Mouse (Mus musculus) MEL (cell line): Measurements from ENCODE around the gene Adad1. TPM values are rescaled to one million over a fixed set of nuclear protein-coding genes. Genes with fewer than 3 reads are reported as not detected.

Experiments
- DNase-seq: peaks from one replicate; pipeline ENCODE4 v3.0.0; 2011; ENCODE audit warnings: low read depth, low spot score
- H3K27ac ChIP-seq: 2 replicates; pipeline ENCODE4 v1.5.1; 2012; ENCODE audit warnings: low read depth, mild to moderate bottlenecking, control low read depth, low read length, moderate library complexity; ENCODE audit not compliant: control insufficient read depth
- H3K27me3 ChIP-seq, 2 experiments: fragments of 150-350 bp in 1 of 2; sonication (generic) in 1 of 2; 2 replicates each; pipeline ENCODE4 v1.6.1; 2012; ENCODE audit warnings: low read length in 2 of 2, mild to moderate bottlenecking in 2 of 2, improper control_type of control experiment in 1 of 2, moderate library complexity in 1 of 2; ENCODE audit not compliant: insufficient read depth in 2 of 2, control insufficient read depth in 1 of 2
- H3K36me3 ChIP-seq, 2 experiments: 2 replicates each; pipeline ENCODE4 v1.6.1; 2012 to 2014; ENCODE audit warnings: low read length in 2 of 2, improper control_type of control experiment in 1 of 2, inconsistent platforms in 1 of 2, mild to moderate bottlenecking in 1 of 2; ENCODE audit not compliant: insufficient read depth in 2 of 2, control insufficient read depth in 1 of 2
- H3K4me1 ChIP-seq, 2 experiments: fragments of 150-350 bp in 1 of 2; sonication (generic) in 1 of 2; 2 replicates each; pipeline ENCODE4 v1.6.1; 2012; ENCODE audit warnings: low read length in 2 of 2, improper control_type of control experiment in 1 of 2, mild to moderate bottlenecking in 1 of 2; ENCODE audit not compliant: insufficient read depth in 2 of 2, control insufficient read depth in 1 of 2
- H3K4me3 ChIP-seq, 2 experiments: fragments of 150-350 bp in 1 of 2; sonication (generic) in 1 of 2; 2 replicates each; pipeline ENCODE4 v1.5.1; 2012; ENCODE audit warnings: low read depth in 2 of 2, low read length in 2 of 2, mild to moderate bottlenecking in 2 of 2, moderate library complexity in 2 of 2, control low read depth in 1 of 2, improper control_type of control experiment in 1 of 2; ENCODE audit not compliant: control insufficient read depth in 1 of 2, insufficient read depth in 1 of 2
- H3K79me2 ChIP-seq: 2 replicates; pipeline ENCODE4 v1.6.1; 2012; ENCODE audit warnings: mild to moderate bottlenecking, low read length, moderate library complexity; ENCODE audit not compliant: control insufficient read depth, poor library complexity, insufficient read depth
- H3K9ac ChIP-seq: 2 replicates; pipeline ENCODE4 v1.6.1; 2012; ENCODE audit warnings: low read depth, mild to moderate bottlenecking, control low read depth, low read length, moderate library complexity; ENCODE audit not compliant: control insufficient read depth, poor library complexity, severe bottlenecking
- H3K9me3 ChIP-seq: fragments of 150-350 bp; sonication (generic); replicated peaks from 2 replicates; pipeline ENCODE4 v1.6.1; 2012; ENCODE audit warnings: mild to moderate bottlenecking, low read length, improper control_type of control experiment, moderate library complexity; ENCODE audit not compliant: insufficient read depth
- BHLHE40 ChIP-seq: IDR thresholded peaks from 2 replicates; pipeline ENCODE4 v1.6.1; 2012; ENCODE audit warnings: low read depth, mild to moderate bottlenecking, inconsistent platforms, low read length, improper control_type of control experiment, borderline replicate concordance
- CTCF ChIP-seq, 3 experiments: IDR thresholded peaks in 2 of 3; conservative IDR thresholded peaks in 1 of 3; 2 replicates each; pipeline ENCODE4 v1.5.1; 2011 to 2012; ENCODE audit warnings: low read length in 3 of 3, low read depth in 2 of 3, mild to moderate bottlenecking in 2 of 3, improper control_type of control experiment in 1 of 3, inconsistent platforms in 1 of 3, mixed read lengths in 1 of 3, moderate library complexity in 1 of 3; ENCODE audit not compliant: control insufficient read depth in 1 of 3, insufficient read depth in 1 of 3, poor library complexity in 1 of 3, severe bottlenecking in 1 of 3
- ELF1 ChIP-seq: IDR thresholded peaks from 2 replicates; pipeline ENCODE4 v1.6.1; 2014; ENCODE audit warnings: low read depth, mild to moderate bottlenecking, inconsistent platforms, low read length, improper control_type of control experiment, moderate library complexity
- EP300 ChIP-seq, 2 experiments: IDR thresholded peaks; 2 replicates each; pipeline ENCODE4 v1.6.1; 2011; ENCODE audit warnings: improper control_type of control experiment in 2 of 2, low read length in 2 of 2, low read depth in 1 of 2, mild to moderate bottlenecking in 1 of 2
- ETS1 ChIP-seq: IDR thresholded peaks from 2 replicates; pipeline ENCODE4 v1.6.1; 2012; ENCODE audit warnings: low read depth, mild to moderate bottlenecking, inconsistent platforms, low read length, improper control_type of control experiment, moderate library complexity
- GATA1 ChIP-seq: IDR thresholded peaks from 2 replicates; pipeline ENCODE4 v1.6.1; 2011; ENCODE audit warnings: low read depth, low read length, improper control_type of control experiment
- JUND ChIP-seq: IDR thresholded peaks from 2 replicates; pipeline ENCODE4 v1.6.1; 2011; ENCODE audit warnings: low read depth, mild to moderate bottlenecking, improper control_type of control experiment, low read length
- KAT2A ChIP-seq: conservative IDR thresholded peaks from 2 replicates; pipeline ENCODE4 v1.6.1; 2012; ENCODE audit warnings: low read depth, low read length, improper control_type of control experiment, inconsistent platforms
- MAFK ChIP-seq: IDR thresholded peaks from 2 replicates; pipeline ENCODE4 v1.6.1; 2011; ENCODE audit warnings: low read depth, mild to moderate bottlenecking, low read length, improper control_type of control experiment, borderline replicate concordance
- POLR2AphosphoS2 ChIP-seq: IDR thresholded peaks from 2 replicates; pipeline ENCODE4 v1.6.1; 2011; ENCODE audit warnings: low read length, improper control_type of control experiment
- SMC3 ChIP-seq: IDR thresholded peaks from 2 replicates; pipeline ENCODE4 v1.6.1; 2011; ENCODE audit warnings: low read depth, low read length, improper control_type of control experiment
- TAL1 ChIP-seq: IDR thresholded peaks from 2 replicates; pipeline ENCODE4 v1.6.1; 2012; ENCODE audit warnings: mild to moderate bottlenecking, inconsistent platforms, low read length, moderate library complexity, mixed read lengths
- USF1 ChIP-seq: IDR thresholded peaks from 2 replicates; pipeline ENCODE4 v1.6.1; 2014; ENCODE audit warnings: low read depth, mild to moderate bottlenecking, inconsistent platforms, low read length, improper control_type of control experiment, moderate library complexity
- ZMIZ1 ChIP-seq: IDR thresholded peaks from 2 replicates; pipeline ENCODE4 v1.6.1; 2012; ENCODE audit warnings: low read depth, mild to moderate bottlenecking, inconsistent platforms, low read length, improper control_type of control experiment, moderate library complexity
- polyA plus RNA-seq, 2 experiments: library from polyadenylated mRNA; stranded (reverse) in 1 of 2; unstranded in 1 of 2; fragments of >175 nt in 1 of 2; fragments of >200 nt in 1 of 2; gene quantifications; 2 replicates each; pipeline versions ENCODE4 v1.2.1 to v1.2.4; 2012; ENCODE audit warnings: low replicate concordance in 2 of 2, low read depth in 1 of 2; ENCODE audit not compliant: insufficient read length in 2 of 2, insufficient read depth in 1 of 2, missing spikeins in 1 of 2
- total RNA-seq: library from RNA; depleted of rRNA; stranded (reverse); fragments of 300-350 nt; gene quantifications from 2 replicates; pipeline ENCODE4 v1.2.3, GENCODE M21; 2012; rRNA removed

Gene Adad1
- total and polyA plus RNA-seq, 3 experiments: not detected

DNA sequence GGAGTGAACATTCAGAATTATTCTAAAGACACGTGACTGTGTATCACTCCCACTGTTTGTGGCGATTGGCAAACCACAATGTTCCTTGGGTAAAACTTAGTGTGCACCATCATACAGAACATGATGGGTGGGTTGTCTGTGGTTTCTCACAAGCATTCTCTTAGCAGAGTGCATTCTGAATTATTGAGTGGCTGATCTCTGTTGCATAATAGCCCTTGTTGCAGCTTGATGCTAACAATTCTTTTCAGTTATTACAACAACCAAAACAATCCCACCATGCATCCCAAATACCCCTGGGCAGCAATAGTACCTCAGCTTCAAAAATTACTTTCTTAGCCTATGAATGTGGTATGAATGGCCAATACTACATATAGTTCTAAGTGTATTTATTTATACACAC is 106.0 kb downstream of the Adad1 start:
- H3K9ac ChIP-seq: no peak overlapping the region

More for the DNA sequence above, 106.0 kb downstream of the Adad1 start:
- peaks cover 0 to under 1% of the 10 kb centered on the region in 2 experiments; a peak in 1 of 4 replicates for H3K27me3 ChIP-seq
- peaks cover 0 to 5% of the 10 kb centered on the region in 2 experiments; a peak in 2 of 4 replicates for H3K36me3 ChIP-seq
- no peaks in the 10 kb centered on the region for H3K79me2 ChIP-seq
- peaks cover 0 to 5% of the 10 kb centered on the region in 2 experiments; a peak in 1 of 4 replicates for H3K4me1 ChIP-seq
- H3K27ac ChIP-seq: no peak overlapping the region
- H3K9me3 ChIP-seq: no peaks in the 10 kb centered on the region
- no peak overlapping the region for H3K4me3 ChIP-seq
- DNase-seq: no peak
- TF ChIP-seq POLR2AphosphoS2 (no peak), GATA1 (no peak), TAL1 (no peak), MAFK (no peak), ZMIZ1 (no peak), ELF1 (no peak), KAT2A (no peak), SMC3 (no peak), CTCF (IDR thresholded peaks at IDR 0.05 in 2 of 3, conservative IDR thresholded peaks at IDR 0.05 in 1 of 3; ENCODE audit: control insufficient read depth in 1 of 3, insufficient read depth in 1 of 3, low read depth in 2 of 3, low read length in 3 of 3, poor library complexity in 1 of 3, severe bottlenecking in 1 of 3) (no peak), BHLHE40 (no peak), USF1 (no peak), ETS1 (no peak), JUND (no peak), EP300 (IDR thresholded peaks at IDR 0.05; ENCODE audit: low read depth in 1 of 2, low read length in 2 of 2) (no peak)

Other genes starting within 250 kb of the Adad1 start
- gene 4932438A13Rik, start 200.4 kb upstream of the Adad1 start, total RNA-seq: 11.7 and 12.6 TPM in 2 replicates
- 100 to 1,000 TPM in 1 of 2 experiments, 10 to 100 TPM in 1; 14.3 to 102 TPM for gene 4932438A13Rik, start 200.4 kb upstream of the Adad1 start, polyA plus RNA-seq
- not detected in 2 replicates for gene Il2, start 62.4 kb downstream of the Adad1 start, total RNA-seq
- not detected for gene Il2, start 62.4 kb downstream of the Adad1 start, polyA plus RNA-seq
- gene Il21, start 169.1 kb downstream of the Adad1 start, total RNA-seq: not detected in 2 replicates
- gene Il21, start 169.1 kb downstream of the Adad1 start, polyA plus RNA-seq: not detected
- gene Bbs12, start 249.0 kb downstream of the Adad1 start, total RNA-seq: 5.7 and 6.2 TPM in 2 replicates
- gene Bbs12, start 249.0 kb downstream of the Adad1 start, polyA plus RNA-seq: 1 to 10 TPM in 1 of 2 experiments, not detected in 1; 7.1 TPM
- gene Cetn4, start 249.2 kb downstream of the Adad1 start, total RNA-seq: 0.85 and 1.3 TPM in 2 replicates
- 1 to 10 TPM in 1 of 2 experiments, not detected in 1; 3.8 TPM for gene Cetn4, start 249.2 kb downstream of the Adad1 start, polyA plus RNA-seq